Mouse (Mus musculus): ENCODE measurements around the gene Sirt6. TPM values are rescaled to one million over a fixed set of nuclear protein-coding genes. Genes with fewer than 3 reads are reported as not detected.

Gene Sirt6
- polyA plus RNA-seq, 1 experiment from 2014 or later, result 10.9 TPM

- DNase-seq (no peak), ATAC-seq (ENCODE audit: low read depth) (no peak)
- Histone ChIP-seq H3K36me3 (0 out of 2 replicates have a peak, but pooled peaks cover 4% of the 10 kb centered on the region), H3K4me2 (no peak overlapping the region), H3K27ac (no peak overlapping the region), H3K4me1 (replicated peaks) (peaks cover 26% of the 10 kb centered on the region), H3K27me3 (peaks cover 73% of the 10 kb centered on the region), H3K9ac (no peak overlapping the region), H3K4me3 (replicated peaks) (no peak overlapping the region), H3K9me3 (replicated peaks) (no peaks in the 10 kb centered on the region)
- 60% methylated on average over 7 of the region's 7 CpGs for WGBS (ENCODE audit: insufficient replicate concordance)
Measured at GRCm38 (mm10) chr10:81592631-81593030, 35.0 kb downstream of the Sirt6 start.

GRCm38 (mm10) chr10:81591846-81592245 is 35.8 kb downstream of the Sirt6 start:
- 52% methylated on average over 9 of the region's 9 CpGs for WGBS (ENCODE audit: insufficient replicate concordance)
- H3K9me3 ChIP-seq (replicated peaks), result no peaks in the 10 kb centered on the region
- peaks cover 18% of the 10 kb centered on the region for H3K4me1 ChIP-seq (replicated peaks)
- H3K4me2 ChIP-seq, result no peak overlapping the region
- DNase-seq (no peak), ATAC-seq (ENCODE audit: low read depth) (no peak)
- H3K4me3 ChIP-seq (replicated peaks), result no peak overlapping the region
- peaks cover 66% of the 10 kb centered on the region for H3K27me3 ChIP-seq
- no peak overlapping the region for H3K27ac ChIP-seq
- H3K9ac ChIP-seq, result no peak overlapping the region
- H3K36me3 ChIP-seq, result 0 out of 2 replicates have a peak, but pooled peaks cover 4% of the 10 kb centered on the region

- Histone ChIP-seq H3K27ac (no peak overlapping the region), H3K4me2 (no peak overlapping the region), H3K9ac (no peak overlapping the region), H3K9me3 (replicated peaks) (no peaks in the 10 kb centered on the region), H3K36me3 (0 out of 2 replicates have a peak, but pooled peaks cover 4% of the 10 kb centered on the region), H3K4me1 (replicated peaks) (no peaks in the 10 kb centered on the region; the same call in 1 of the 2 replicates), H3K27me3 (peaks cover 44% of the 10 kb centered on the region), H3K4me3 (replicated peaks) (no peak overlapping the region)
- 48% methylated on average over 7 of the region's 7 CpGs for WGBS (ENCODE audit: insufficient replicate concordance)
- ATAC-seq (ENCODE audit: low read depth), result no peak
- DNase-seq, result no peak
Measured at GRCm38 (mm10) chr10:81588739-81589138, 38.9 kb downstream of the Sirt6 start.

- no peak for ATAC-seq (ENCODE audit: low read depth)
- WGBS (ENCODE audit: insufficient replicate concordance), result 45% methylated on average over 6 of the region's 6 CpGs
- peaks cover 47% of the 10 kb centered on the region for H3K27me3 ChIP-seq
Measured at GRCm38 (mm10) chr10:81583347-81583746, 44.2 kb downstream of the Sirt6 start.

GRCm38 (mm10) chr10:81580441-81581070 is 47.0 kb downstream of the Sirt6 start:
- Histone ChIP-seq H3K4me2 (peak overlapping the region; percentile 14; the same call in 1 of the 2 replicates), H3K36me3 (no peaks in the 10 kb centered on the region), H3K4me1 (replicated peaks) (peaks cover 17% of the 10 kb centered on the region), H3K9ac (no peak overlapping the region), H3K27ac (no peak overlapping the region), H3K4me3 (replicated peaks) (no peak overlapping the region), H3K9me3 (replicated peaks) (no peaks in the 10 kb centered on the region), H3K27me3 (peaks cover 67% of the 10 kb centered on the region)
- ATAC-seq (ENCODE audit: low read depth) (no peak), DNase-seq (no peak)
- WGBS (ENCODE audit: insufficient replicate concordance), result 26% methylated on average over 25 of the region's 25 CpGs

More at GRCm38 (mm10) chr10:81583347-81583746, 44.2 kb downstream of the Sirt6 start:
- Histone ChIP-seq H3K27ac (no peak overlapping the region), H3K36me3 (0 out of 2 replicates have a peak, but pooled peaks cover 4% of the 10 kb centered on the region), H3K4me3 (replicated peaks) (no peak overlapping the region), H3K9me3 (replicated peaks) (no peaks in the 10 kb centered on the region), H3K9ac (no peak overlapping the region), H3K4me1 (replicated peaks) (peaks cover 9% of the 10 kb centered on the region), H3K4me2 (no peak overlapping the region)
- DNase-seq, result no peak

- Histone ChIP-seq H3K9ac (no peak overlapping the region), H3K4me2 (0 out of 2 replicates have a peak overlapping the region, but pooled peaks have one; percentile 14), H3K4me3 (replicated peaks) (no peak overlapping the region), H3K36me3 (no peaks in the 10 kb centered on the region), H3K27ac (no peak overlapping the region), H3K4me1 (replicated peaks) (peaks cover 23% of the 10 kb centered on the region), H3K9me3 (replicated peaks) (no peaks in the 10 kb centered on the region), H3K27me3 (peaks cover 73% of the 10 kb centered on the region)
- ATAC-seq (ENCODE audit: low read depth) (no peak), DNase-seq (no peak)
- 48% methylated on average over 4 of the region's 4 CpGs for WGBS (ENCODE audit: insufficient replicate concordance)
Measured at GRCm38 (mm10) chr10:81579967-81580366, 47.6 kb downstream of the Sirt6 start.

GRCm38 (mm10) chr10:81575695-81576094 is 51.9 kb downstream of the Sirt6 start:
- peaks cover 55% of the 10 kb centered on the region for H3K4me1 ChIP-seq (replicated peaks)

GRCm38 (mm10) chr10:81575208-81575631 is 52.4 kb downstream of the Sirt6 start:
- peak overlapping the region; percentile 59 for H3K4me3 ChIP-seq (replicated peaks)
- peaks cover 71% of the 10 kb centered on the region for H3K27me3 ChIP-seq
- ATAC-seq (ENCODE audit: low read depth), result no peak
- no peak for DNase-seq
- under 1% methylated on average over 30 of the region's 30 CpGs for WGBS (ENCODE audit: insufficient replicate concordance)
- no peaks in the 10 kb centered on the region for H3K36me3 ChIP-seq
- H3K9me3 ChIP-seq (replicated peaks), result no peaks in the 10 kb centered on the region
- H3K4me2 ChIP-seq, result peak overlapping the region; percentile 76
- H3K4me1 ChIP-seq (replicated peaks), result peaks cover 55% of the 10 kb centered on the region
- no peak overlapping the region for H3K27ac ChIP-seq
- peak overlapping the region; percentile 57 for H3K9ac ChIP-seq

More at GRCm38 (mm10) chr10:81575695-81576094, 51.9 kb downstream of the Sirt6 start:
- no peak overlapping the region for H3K27ac ChIP-seq
- H3K27me3 ChIP-seq, result peaks cover 76% of the 10 kb centered on the region
- DNase-seq (no peak), ATAC-seq (ENCODE audit: low read depth) (no peak)
- H3K4me2 ChIP-seq, result peak overlapping the region; percentile 76
- WGBS (ENCODE audit: insufficient replicate concordance), result 9% methylated on average over 6 of the region's 6 CpGs
- peak overlapping the region; percentile 59 for H3K4me3 ChIP-seq (replicated peaks)
- H3K9me3 ChIP-seq (replicated peaks), result no peaks in the 10 kb centered on the region
- peak overlapping the region; percentile 57 for H3K9ac ChIP-seq
- no peaks in the 10 kb centered on the region for H3K36me3 ChIP-seq

- Histone ChIP-seq H3K36me3 (no peaks in the 10 kb centered on the region), H3K4me2 (peak within 1 kb of the TSS; percentile 78), H3K9me3 (replicated peaks) (no peaks in the 10 kb centered on the region), H3K9ac (peak within 1 kb of the TSS; percentile 57), H3K4me3 (replicated peaks) (peak within 1 kb of the TSS; percentile 59), H3K27ac (peak within 1 kb of the TSS; percentile 16; the same call in 1 of the 2 replicates), H3K4me1 (replicated peaks) (peaks cover 63% of the 10 kb centered on the region), H3K27me3 (peaks cover 68% of the 10 kb centered on the region)
- 16% methylated on average over 10 of the region's 10 CpGs for WGBS (ENCODE audit: insufficient replicate concordance)
- DNase-seq (no peak), ATAC-seq (ENCODE audit: low read depth) (no peak)
Measured at GRCm38 (mm10) chr10:81574081-81575056, 53.2 kb downstream of the Sirt6 start, which contains the start of gene Tle2. Tle2 (plus strand) TSS chr10:81574561.

GRCm38 (mm10) chr10:81572975-81573374 is 54.6 kb downstream of the Sirt6 start:
- H3K27me3 ChIP-seq, result peaks cover 66% of the 10 kb centered on the region
- DNase-seq, result peak; percentile 71
- H3K27ac ChIP-seq, result peak overlapping the region; percentile 71
- H3K4me1 ChIP-seq (replicated peaks), result peaks cover 76% of the 10 kb centered on the region
- H3K36me3 ChIP-seq, result no peaks in the 10 kb centered on the region
- peak overlapping the region; percentile 78 for H3K4me2 ChIP-seq
- ATAC-seq (ENCODE audit: low read depth), result peak; percentile 78
- peak overlapping the region; percentile 66 for H3K4me3 ChIP-seq (replicated peaks)
- WGBS (ENCODE audit: insufficient replicate concordance), result 8% methylated on average over 9 of the region's 9 CpGs
- peak overlapping the region; percentile 59; the same call in 1 of the 2 replicates for H3K9ac ChIP-seq
- no peaks in the 10 kb centered on the region for H3K9me3 ChIP-seq (replicated peaks)

GRCm38 (mm10) chr10:81572133-81572671 is 55.4 kb downstream of the Sirt6 start:
- ATAC-seq (ENCODE audit: low read depth), result peak; percentile 0; the same call in 1 of the 2 replicates
- H3K36me3 ChIP-seq, result no peaks in the 10 kb centered on the region
- H3K4me1 ChIP-seq (replicated peaks), result peaks cover 81% of the 10 kb centered on the region
- H3K27ac ChIP-seq, result peak overlapping the region; percentile 71
- no peak for DNase-seq
- peak overlapping the region; percentile 66 for H3K4me3 ChIP-seq (replicated peaks)
- peaks cover 58% of the 10 kb centered on the region for H3K27me3 ChIP-seq
- H3K4me2 ChIP-seq, result peak overlapping the region; percentile 78
- WGBS (ENCODE audit: insufficient replicate concordance), result 12% methylated on average over 9 of the region's 9 CpGs
- peak overlapping the region; percentile 59 for H3K9ac ChIP-seq
- H3K9me3 ChIP-seq (replicated peaks), result no peaks in the 10 kb centered on the region
